Mouse (Mus musculus) left cerebral cortex, postnatal 10 days (tissue): ENCODE data around the gene Vmn1r127. TPM values are rescaled to one million over a fixed set of nuclear protein-coding genes. Genes with fewer than 3 reads are reported as not detected.
"Not testable (repeated sequence)": the region's sequence is repeated elsewhere in the genome, so short reads cannot be mapped to it uniquely, and the experiment has no call there.

ENCODE experiments used
- DNase-seq, 2 experiments: peaks; one replicate each; pipeline ENCODE4 v3.0.0; 2021 to 2022; ENCODE audit warnings: low spot score in 2 of 2, mixed read lengths in 1 of 2; ENCODE audit errors: extremely low spot score in 1 of 2
- intact Hi-C: fragments of 180-260 bp; cut with DNase I; formaldehyde crosslinking; loops from one replicate; pipeline ENCODE4 v1.15.1; 2025
- total RNA-seq, 2 experiments: library from RNA; stranded (reverse); gene quantifications; 2 replicates each; pipeline ENCODE4 v1.2.3; 2021

Vmn1r127 gene
- not detected for total RNA-seq

DNA sequence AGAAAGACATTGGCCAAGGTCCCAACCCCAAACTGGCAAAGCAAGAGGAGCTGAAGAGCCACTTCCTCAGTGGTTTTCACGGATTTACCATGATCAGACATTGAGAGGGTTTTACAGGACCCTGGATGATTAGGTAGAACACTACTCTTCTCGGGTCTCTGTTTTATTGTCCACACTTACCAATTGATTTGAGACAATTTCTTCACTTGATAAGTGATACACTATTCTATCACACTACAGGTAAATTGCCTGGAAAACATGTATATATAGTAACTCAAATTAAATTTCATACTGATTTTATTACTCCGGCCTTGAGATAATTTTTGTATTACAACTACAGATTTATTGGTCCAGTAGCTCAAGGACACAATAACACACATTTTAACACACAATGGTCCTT, at the start of gene Vmn1r127:
TSS of gene Vmn1r127 (minus strand) at position 101 of the 400 bp plus-strand sequence.
- DNase-seq, intact Hi-C loops: not testable (repeated sequence)

DNA sequence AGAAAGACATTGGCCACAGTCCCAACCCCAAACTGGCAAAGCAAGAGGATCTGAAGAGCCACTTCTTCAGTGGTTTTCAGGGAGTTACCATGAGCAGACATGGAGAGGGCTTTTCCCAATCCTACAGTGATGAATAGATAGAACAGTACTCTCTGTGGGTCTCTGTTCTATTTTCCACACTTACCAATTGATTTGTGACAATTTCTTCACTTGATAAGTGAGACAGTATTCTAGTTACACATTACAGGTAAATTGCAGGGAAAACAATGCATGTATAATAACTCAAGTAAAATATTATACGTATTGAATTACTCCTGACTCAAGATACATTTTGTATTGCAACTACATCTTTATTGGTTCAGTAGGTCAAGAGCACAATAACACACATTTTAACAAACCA, 41.5 kb upstream of the Vmn1r127 start, which contains the start of gene Vmn1r129:
TSS of gene Vmn1r129 (minus strand) at position 101 of the 400 bp plus-strand sequence.
- intact Hi-C loops, DNase-seq: not testable (repeated sequence)

DNA sequence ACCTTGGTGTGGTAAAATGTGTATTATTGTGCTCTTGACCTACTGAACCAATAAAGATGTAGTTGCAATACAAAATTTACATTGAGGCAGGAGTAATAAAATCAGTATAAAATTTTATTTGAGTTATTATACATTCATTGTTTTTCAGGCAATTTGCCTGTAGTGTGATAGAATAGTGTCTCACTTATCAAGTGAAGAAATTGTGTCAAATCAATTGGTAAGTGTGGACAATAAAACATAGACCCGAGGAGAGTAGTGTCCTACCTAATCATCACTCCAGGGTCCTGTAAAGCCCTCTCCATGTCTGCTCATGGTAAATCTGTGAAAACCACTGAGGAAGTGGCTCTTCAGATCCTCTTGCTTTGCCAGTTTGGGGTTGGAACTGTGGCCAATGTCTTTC, 29.4 kb upstream of the Vmn1r127 start, which contains the start of gene Vmn1r128:
TSS of gene Vmn1r128 (plus strand) at position 301 of the 400 bp plus-strand sequence.
- DNase-seq, intact Hi-C loops: not testable (repeated sequence)

DNA sequence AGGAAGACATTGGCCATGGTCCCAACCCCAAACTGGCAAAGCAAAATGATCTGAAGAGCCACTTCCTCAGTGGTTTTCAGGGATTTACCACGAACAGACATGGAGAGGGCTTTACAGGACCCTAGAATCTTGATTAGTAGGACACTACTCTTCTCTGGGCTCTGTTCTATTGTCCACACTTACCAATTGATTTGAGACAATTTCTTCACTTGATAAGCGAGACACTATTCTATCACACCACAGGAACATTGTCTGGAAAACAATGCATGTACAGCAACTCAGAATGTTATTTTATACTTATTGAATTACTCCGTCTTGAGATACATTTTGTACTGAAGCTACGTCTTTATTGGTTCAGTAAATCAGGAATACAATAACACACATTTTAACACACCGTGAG, 18.3 kb downstream of the Vmn1r127 start, which contains the start of gene Vmn1r126:
TSS of gene Vmn1r126 (minus strand) at position 101 of the 400 bp plus-strand sequence.
- intact Hi-C loops, DNase-seq: not testable (repeated sequence)

DNA sequence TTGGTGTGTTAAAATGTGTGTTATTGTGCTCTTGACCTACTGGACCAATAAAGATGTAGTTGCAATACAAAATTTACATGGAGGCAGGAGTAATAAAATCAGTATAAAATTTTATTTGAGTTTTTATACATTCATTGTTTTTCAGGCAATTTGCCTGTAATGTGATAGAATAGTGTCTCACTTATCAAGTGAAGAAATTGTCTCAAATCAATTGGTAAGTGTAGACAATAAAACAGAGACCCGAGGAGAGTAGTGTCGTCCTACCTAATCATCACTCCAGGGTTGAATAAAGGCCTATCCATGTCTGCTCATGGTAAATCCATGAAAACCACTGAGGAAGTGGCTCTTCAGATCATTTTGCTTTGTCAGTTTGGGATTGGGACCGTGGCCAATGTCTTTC, 47.8 kb downstream of the Vmn1r127 start, which contains the start of gene Vmn1r125:
TSS of gene Vmn1r125 (plus strand) at position 301 of the 400 bp plus-strand sequence.
- intact Hi-C loops, DNase-seq: not testable (repeated sequence)

Other genes starting within 250 kb of the Vmn1r127 start
- not detected for gene Vmn1r121, start 221.3 kb downstream of the Vmn1r127 start, total RNA-seq
- not detected for gene Vmn1r122, start 185.7 kb downstream of the Vmn1r127 start, total RNA-seq
- not detected for gene Vmn1r123, start 157.7 kb downstream of the Vmn1r127 start, total RNA-seq
- not detected for gene Gm5157, start 129.4 kb downstream of the Vmn1r127 start, total RNA-seq
- not detected for gene Vmn1r124, start 59.2 kb downstream of the Vmn1r127 start, total RNA-seq
- gene Vmn1r125, start 47.7 kb downstream of the Vmn1r127 start, total RNA-seq, result not detected
- not detected for gene Vmn1r126, start 18.4 kb downstream of the Vmn1r127 start, total RNA-seq
- gene Vmn1r128, start 29.5 kb upstream of the Vmn1r127 start, total RNA-seq, result not detected
- not detected for gene Vmn1r129, start 41.4 kb upstream of the Vmn1r127 start, total RNA-seq
- not detected for gene Gm6882, start 112.9 kb upstream of the Vmn1r127 start, total RNA-seq
- gene Vmn1r130, start 191.9 kb upstream of the Vmn1r127 start, total RNA-seq, result not detected
- gene Vmn1r131, start 226.2 kb upstream of the Vmn1r127 start, total RNA-seq, result not detected